Mouse (Mus musculus) liver, embryonic 16.5 days (tissue): ENCODE data around the gene Dspp. TPM values are rescaled to one million over a fixed set of nuclear protein-coding genes. Genes with fewer than 3 reads are reported as not detected.

Experiments
- ATAC-seq: fragments of 200-750 bp; cut with Nextera tagmentation; 2 replicates; pipeline ENCODE4 v1.8.0; 2017; ENCODE audit warnings: low read depth, mild to moderate bottlenecking, moderate number of reproducible peaks, moderate library complexity
- H3K27ac ChIP-seq: fragments of 300-500 bp; sonication (generic); 2 replicates; pipeline ENCODE4 v1.5.1; 2014; ENCODE audit warnings: mild to moderate bottlenecking, low read length
- H3K27me3 ChIP-seq: fragments of 300-500 bp; sonication (generic); 2 replicates; pipeline ENCODE4 v1.6.1; 2014; ENCODE audit warnings: low read depth, low read length, mixed read lengths; ENCODE audit not compliant: control insufficient read depth, insufficient read depth
- H3K36me3 ChIP-seq: fragments of 300-500 bp; sonication (generic); 2 replicates; pipeline ENCODE4 v1.6.1; 2014; ENCODE audit warnings: mild to moderate bottlenecking; ENCODE audit not compliant: control insufficient read depth, insufficient read depth
- H3K4me1 ChIP-seq: fragments of 300-500 bp; sonication (generic); 2 replicates; pipeline ENCODE4 v1.6.1; 2014; ENCODE audit warnings: low read depth, low read length, mixed read lengths; ENCODE audit not compliant: control insufficient read depth
- H3K4me2 ChIP-seq: fragments of 300-500 bp; sonication (generic); 2 replicates; pipeline ENCODE4 v1.6.1; 2014; ENCODE audit warnings: low read depth, low read length, mixed read lengths
- H3K4me3 ChIP-seq: fragments of 300-500 bp; sonication (generic); 2 replicates; pipeline ENCODE4 v1.5.1; 2014; ENCODE audit warnings: low read depth, mild to moderate bottlenecking, low read length
- H3K9ac ChIP-seq: fragments of 300-500 bp; sonication (generic); 2 replicates; pipeline ENCODE4 v1.6.1; 2014; ENCODE audit warnings: low read depth, low read length
- H3K9me3 ChIP-seq: fragments of 300-500 bp; sonication (generic); replicated peaks from 2 replicates; pipeline ENCODE4 v1.6.1; 2016; ENCODE audit warnings: low read length; ENCODE audit not compliant: control insufficient read depth
- WGBS: fragments of 180-500 bp; shearing (Covaris S2); extraction: QIAGEN DNeasy Blood & Tissue Kit; methylation state at CpG from one replicate; pipeline ENCODE4 v1.1.7; 2014; ENCODE audit not compliant: insufficient replicate concordance; 5-methylcytosine and 5-hydroxymethylcytosine counted together
- polyA plus RNA-seq: library from polyadenylated mRNA; unstranded; fragments of >200 nt; fragmentation: Nextera tagmentation; extraction: Ambion mirVana; gene quantifications from 2 replicates; pipeline ENCODE4 v1.2.1, GENCODE M21; 2015

Dspp gene
- polyA plus RNA-seq, 1 experiment from 2014 or later, result not detected

DNA sequence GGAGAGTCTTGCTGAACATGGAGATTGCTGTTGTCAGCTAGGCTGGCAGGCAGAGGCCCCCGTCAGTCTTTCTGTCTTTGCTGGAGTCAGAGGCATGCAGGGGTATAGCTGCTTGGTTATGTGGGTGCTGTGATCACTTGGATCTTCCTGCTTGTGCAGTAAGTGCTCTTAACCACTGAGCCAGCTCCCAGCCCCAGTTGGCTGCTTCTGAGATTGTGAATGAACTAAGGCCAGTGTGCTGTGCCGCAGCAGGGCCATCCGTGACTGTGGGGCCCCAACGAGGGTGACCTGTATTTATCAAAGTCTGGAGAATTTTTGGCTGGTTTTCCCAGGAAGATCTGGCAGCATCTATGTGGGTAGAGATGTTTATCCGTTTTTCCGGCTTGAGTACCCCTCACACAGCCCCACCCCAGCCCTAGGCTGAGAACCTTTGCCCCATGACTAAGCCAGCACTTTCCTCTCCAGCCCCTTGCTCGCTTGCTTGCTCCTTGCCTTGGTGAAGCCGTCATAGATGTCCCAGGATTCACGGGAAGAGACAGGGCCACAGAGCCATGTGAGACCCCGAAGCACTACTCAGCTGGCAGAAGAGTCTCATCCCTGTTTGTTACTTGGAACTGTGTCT lies 32.5 kb upstream of the Dspp start:
- Histone ChIP-seq H3K9me3 (no peaks in the 10 kb centered on the region), H3K4me2 (no peak overlapping the region), H3K9ac (no peak overlapping the region), H3K27me3 (no peaks in the 10 kb centered on the region), H3K27ac (no peak overlapping the region), H3K36me3 (no peaks in the 10 kb centered on the region), H3K4me3 (no peak overlapping the region), H3K4me1 (no peaks in the 10 kb centered on the region)
- WGBS, result 64% methylated on average over 10 of the region's 10 CpGs
- no peak for ATAC-seq

GRCm38 (mm10) chr5:104141067-104141466 lies 29.4 kb upstream of the Dspp start:
- H3K9me3 ChIP-seq, result no peaks in the 10 kb centered on the region
- 37% methylated on average over 2 of the region's 2 CpGs for WGBS
- H3K4me2 ChIP-seq, result no peak overlapping the region
- no peak overlapping the region for H3K27ac ChIP-seq
- H3K36me3 ChIP-seq, result no peaks in the 10 kb centered on the region
- no peaks in the 10 kb centered on the region for H3K27me3 ChIP-seq
- H3K4me1 ChIP-seq, result no peaks in the 10 kb centered on the region
- H3K4me3 ChIP-seq, result no peak overlapping the region
- no peak for ATAC-seq
- no peak overlapping the region for H3K9ac ChIP-seq

GRCm38 (mm10) chr5:104144057-104144456 lies 26.5 kb upstream of the Dspp start:
- H3K36me3 ChIP-seq, result no peaks in the 10 kb centered on the region
- WGBS, result 57% methylated on average over 4 of the region's 4 CpGs
- H3K9me3 ChIP-seq, result no peaks in the 10 kb centered on the region
- H3K27ac ChIP-seq, result no peak overlapping the region
- H3K4me2 ChIP-seq, result no peak overlapping the region
- ATAC-seq, result no peak
- H3K4me3 ChIP-seq, result no peak overlapping the region
- H3K27me3 ChIP-seq, result no peaks in the 10 kb centered on the region
- no peaks in the 10 kb centered on the region for H3K4me1 ChIP-seq
- no peak overlapping the region for H3K9ac ChIP-seq

DNA sequence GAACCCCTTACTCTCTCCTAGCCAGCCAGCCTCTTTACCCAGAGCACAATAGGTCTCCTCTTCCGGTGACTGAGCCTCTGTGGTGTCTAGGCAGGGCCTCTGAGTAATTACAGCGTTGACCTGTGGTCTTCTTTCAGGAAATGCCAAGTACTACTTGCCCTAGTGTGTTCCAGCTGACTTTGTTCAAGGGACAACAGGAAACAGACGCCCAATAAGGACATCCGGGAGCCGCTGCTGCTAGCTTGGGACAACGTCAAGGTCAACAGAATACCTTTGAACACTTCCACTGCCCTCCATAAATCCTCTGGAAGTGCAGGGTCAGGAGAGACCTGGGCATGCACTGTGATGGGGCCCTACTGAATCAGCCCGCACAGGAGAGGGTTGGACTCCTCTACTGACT lies 21.2 kb upstream of the Dspp start:
- 18% methylated on average over 7 of the region's 7 CpGs for WGBS
- ATAC-seq, result peak; percentile 27; the same call in 1 of the 2 replicates

DNA sequence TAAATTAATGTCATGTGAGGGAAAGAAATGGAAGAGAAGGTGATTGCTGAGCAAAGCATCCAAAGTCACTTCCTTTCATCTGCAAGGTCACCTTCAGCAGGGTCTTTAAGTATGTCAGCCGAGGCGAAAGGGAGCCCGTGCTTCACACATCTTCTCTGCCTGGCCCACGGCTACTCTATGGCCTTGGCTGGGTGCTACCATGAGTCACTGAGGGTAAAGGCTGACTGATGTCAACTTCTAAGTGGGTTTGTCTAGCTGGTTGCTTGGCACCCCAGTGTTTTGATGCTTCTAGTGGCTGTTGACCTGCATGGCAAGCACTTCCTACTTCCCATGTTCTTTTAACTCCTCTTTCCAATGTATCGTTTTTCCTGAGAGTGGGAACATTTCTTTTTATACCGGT lies 20.3 kb upstream of the Dspp start:
- no peak overlapping the region for H3K9ac ChIP-seq
- no peaks in the 10 kb centered on the region for H3K9me3 ChIP-seq
- no peak overlapping the region for H3K4me2 ChIP-seq
- H3K4me1 ChIP-seq, result no peaks in the 10 kb centered on the region
- no peak for ATAC-seq
- H3K27me3 ChIP-seq, result no peaks in the 10 kb centered on the region
- no peak overlapping the region for H3K4me3 ChIP-seq
- 71% methylated on average over 6 of the region's 6 CpGs for WGBS
- H3K27ac ChIP-seq, result no peak overlapping the region
- no peaks in the 10 kb centered on the region for H3K36me3 ChIP-seq

More for the DNA sequence above, 21.2 kb upstream of the Dspp start:
- H3K9ac ChIP-seq, result no peak overlapping the region
- no peaks in the 10 kb centered on the region for H3K4me1 ChIP-seq
- no peak overlapping the region for H3K27ac ChIP-seq
- no peaks in the 10 kb centered on the region for H3K36me3 ChIP-seq
- H3K4me2 ChIP-seq, result no peak overlapping the region
- no peaks in the 10 kb centered on the region for H3K9me3 ChIP-seq
- H3K27me3 ChIP-seq, result no peaks in the 10 kb centered on the region
- no peak overlapping the region for H3K4me3 ChIP-seq

DNA sequence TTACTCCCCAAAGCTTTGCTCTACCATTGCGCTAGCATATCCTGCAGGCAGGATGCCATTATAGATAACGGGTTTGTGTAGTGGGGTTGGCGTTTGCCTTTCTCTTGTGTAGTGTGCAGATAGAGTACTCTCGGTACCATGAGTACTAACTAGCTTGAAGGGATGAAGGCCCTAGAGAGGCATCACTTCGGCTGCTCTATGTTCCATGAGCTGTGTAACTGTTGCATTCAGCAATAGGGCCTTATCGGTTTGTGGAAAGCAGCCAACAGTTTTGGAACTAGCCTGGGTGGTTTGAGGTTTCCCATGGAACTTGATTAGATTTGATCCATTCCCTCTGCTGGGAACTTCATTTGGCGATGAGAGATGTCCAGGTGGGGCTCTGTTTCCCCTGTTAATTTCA lies 12.8 kb upstream of the Dspp start:
- Histone ChIP-seq H3K9ac (no peak overlapping the region), H3K4me3 (no peak overlapping the region), H3K27me3 (no peaks in the 10 kb centered on the region), H3K27ac (no peak overlapping the region), H3K36me3 (no peaks in the 10 kb centered on the region), H3K4me1 (no peaks in the 10 kb centered on the region), H3K9me3 (no peaks in the 10 kb centered on the region), H3K4me2 (no peak overlapping the region)
- WGBS, result 74% methylated on average over 7 of the region's 7 CpGs
- no peak for ATAC-seq

DNA sequence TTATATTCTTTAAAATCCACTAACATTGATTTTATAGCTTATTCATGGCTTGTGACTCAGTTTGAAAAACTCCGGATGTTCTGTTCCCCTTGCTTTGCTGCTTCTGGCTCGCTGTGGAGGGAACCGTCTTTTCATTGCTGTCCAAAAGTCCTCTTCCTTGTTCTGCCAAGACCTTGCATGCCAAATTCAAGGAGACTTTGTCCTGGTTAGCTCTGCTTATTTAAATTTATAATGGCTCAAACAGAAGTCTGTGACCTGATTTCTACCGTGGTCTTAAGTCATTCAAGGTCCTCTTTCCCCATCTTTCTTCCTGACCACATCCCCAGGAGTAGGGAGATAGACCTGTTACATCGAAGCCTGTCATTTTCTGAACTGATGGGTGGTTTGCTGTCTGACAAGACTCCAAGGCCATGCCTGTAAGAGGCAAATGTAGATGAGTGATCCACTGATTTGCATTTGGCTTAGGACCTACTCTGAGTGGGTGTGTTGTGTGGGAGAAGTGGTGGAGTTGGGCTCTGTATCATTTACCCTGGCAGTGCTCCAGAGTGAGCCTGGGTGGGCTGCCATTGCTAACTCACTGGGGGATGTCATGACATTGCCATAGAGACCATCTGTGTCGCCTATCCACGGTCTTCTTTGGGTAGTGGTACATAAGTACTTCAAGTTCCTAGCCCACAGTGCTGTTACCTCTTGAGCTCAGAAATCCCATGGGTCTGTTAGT lies 12.0 kb upstream of the Dspp start:
- H3K9me3 ChIP-seq, result no peaks in the 10 kb centered on the region

GRCm38 (mm10) chr5:104160581-104160980 lies 9.9 kb upstream of the Dspp start:
- Histone ChIP-seq H3K9me3 (no peaks in the 10 kb centered on the region), H3K27me3 (no peaks in the 10 kb centered on the region), H3K4me1 (no peaks in the 10 kb centered on the region), H3K4me3 (no peak overlapping the region), H3K9ac (no peak overlapping the region), H3K4me2 (no peak overlapping the region), H3K27ac (no peak overlapping the region), H3K36me3 (no peaks in the 10 kb centered on the region)
- no peak for ATAC-seq
- WGBS, result 53% methylated on average over 3 of the region's 3 CpGs

More for the DNA sequence above, 12.0 kb upstream of the Dspp start:
- no peaks in the 10 kb centered on the region for H3K27me3 ChIP-seq
- H3K9ac ChIP-seq, result no peak overlapping the region
- H3K4me2 ChIP-seq, result no peak overlapping the region
- H3K27ac ChIP-seq, result no peak overlapping the region
- no peak overlapping the region for H3K4me3 ChIP-seq
- H3K36me3 ChIP-seq, result no peaks in the 10 kb centered on the region
- WGBS, result 59% methylated on average over 7 of the region's 7 CpGs
- ATAC-seq, result no peak
- H3K4me1 ChIP-seq, result no peaks in the 10 kb centered on the region

DNA sequence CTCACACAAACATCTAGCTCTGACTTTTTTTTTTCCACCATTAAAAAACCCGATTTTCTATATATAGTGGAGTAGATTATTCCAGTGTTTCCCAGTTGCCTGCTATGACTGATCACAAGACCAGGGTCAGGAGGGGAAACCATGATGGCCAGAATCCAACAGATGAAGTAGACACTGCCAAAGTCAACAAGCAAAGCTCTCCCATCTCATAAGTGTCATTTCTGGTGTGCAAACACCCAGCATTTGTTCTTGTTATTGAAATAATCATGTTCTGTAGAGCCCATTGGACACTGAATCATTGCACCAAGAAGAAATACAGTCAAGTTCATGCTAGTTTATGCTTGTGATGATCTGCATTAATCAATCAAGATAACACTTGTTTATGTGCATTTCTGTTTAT lies 9.1 kb upstream of the Dspp start:
- no peaks in the 10 kb centered on the region for H3K27me3 ChIP-seq
- no peak for ATAC-seq
- no peak overlapping the region for H3K4me3 ChIP-seq
- no peaks in the 10 kb centered on the region for H3K4me1 ChIP-seq
- no peak overlapping the region for H3K4me2 ChIP-seq
- H3K27ac ChIP-seq, result no peak overlapping the region
- WGBS, result 39% methylated on average over 1 of the region's 1 CpGs
- no peak overlapping the region for H3K9ac ChIP-seq
- H3K36me3 ChIP-seq, result no peaks in the 10 kb centered on the region
- no peaks in the 10 kb centered on the region for H3K9me3 ChIP-seq
